Mouse (Mus musculus): ENCODE measurements at regions not wholly inside any gene's neighbourhood (a gene's known extent, or its start where the extent isn't known, plus 50 kb on each side); places are given as distances from the start of the nearest gene placed in this dataset.

DNA sequence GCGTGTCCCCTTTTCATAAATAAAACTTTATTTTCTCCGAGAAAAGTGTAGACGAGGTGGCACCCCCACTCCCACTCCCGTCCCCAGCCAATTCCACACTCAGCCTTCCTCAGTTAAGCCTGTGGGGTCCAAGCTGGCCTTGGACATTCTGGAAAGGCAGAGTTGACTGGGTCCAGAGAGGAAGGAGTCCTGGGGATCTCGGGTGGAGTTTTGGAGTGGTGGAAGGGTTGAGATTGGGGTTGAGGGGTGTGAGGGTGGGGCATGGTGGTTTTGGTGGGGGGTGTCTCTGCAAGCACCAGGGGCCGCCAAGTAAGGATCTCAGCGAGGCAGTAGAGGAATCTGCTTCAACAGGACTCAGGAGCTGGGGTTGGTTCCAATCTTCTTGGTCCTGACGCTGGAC lies 52.7 kb upstream of the Ezh2 start:
- TF ChIP-seq NRF1 (IDR thresholded peaks at IDR 0.05; ENCODE audit: low read depth, low read length) (no peak), EP300 (IDR thresholded peaks at IDR 0.05; ENCODE audit: low read length) (no peak), POLR2A (IDR thresholded peaks at IDR 0.05; ENCODE audit: low read depth, low read length) (no peak), TCF12 (IDR thresholded peaks at IDR 0.05; ENCODE audit: low read depth, low read length) (no peak), CTCF (conservative IDR thresholded peaks at IDR 0.05 in 1 of 2, IDR thresholded peaks at IDR 0.05 in 1 of 2; ENCODE audit: low read depth in 2 of 2, low read length in 2 of 2) (no peak), ZKSCAN1 (IDR thresholded peaks at IDR 0.05; ENCODE audit: borderline replicate concordance, low read depth, low read length) (no peak)
